Mouse (Mus musculus) left cerebral cortex, adult 9 months (tissue): Measurements from ENCODE around the gene March6.

ENCODE experiments used
- DNase-seq, 2 experiments: peaks; one replicate each; pipeline ENCODE4 v3.0.0; 2022; ENCODE audit warnings: low spot score in 2 of 2

Gene March6

GRCm38 (mm10) chr15:31454096-31454860 lies 76.6 kb downstream of the March6 start:
- no peak for DNase-seq

GRCm38 (mm10) chr15:31453098-31453916 lies 77.5 kb downstream of the March6 start, which contains the start of gene Ropn1l:
Gene Ropn1l (minus strand): TSS chr15:31453737.
- peak; percentile 66 to 89 for DNase-seq

GRCm38 (mm10) chr15:31452336-31453097 lies 78.3 kb downstream of the March6 start:
- DNase-seq = no peak

- DNase-seq = no peak
Measured at GRCm38 (mm10) chr15:31449772-31450171, 81.1 kb downstream of the March6 start.

GRCm38 (mm10) chr15:31447121-31447520 lies 83.7 kb downstream of the March6 start:
- peak in 1 of 2 experiments; percentile 73 for DNase-seq

- no peak for DNase-seq
Measured at GRCm38 (mm10) chr15:31442698-31443097, 88.2 kb downstream of the March6 start.

GRCm38 (mm10) chr15:31441996-31442395 lies 88.9 kb downstream of the March6 start:
- no peak for DNase-seq

DNA sequence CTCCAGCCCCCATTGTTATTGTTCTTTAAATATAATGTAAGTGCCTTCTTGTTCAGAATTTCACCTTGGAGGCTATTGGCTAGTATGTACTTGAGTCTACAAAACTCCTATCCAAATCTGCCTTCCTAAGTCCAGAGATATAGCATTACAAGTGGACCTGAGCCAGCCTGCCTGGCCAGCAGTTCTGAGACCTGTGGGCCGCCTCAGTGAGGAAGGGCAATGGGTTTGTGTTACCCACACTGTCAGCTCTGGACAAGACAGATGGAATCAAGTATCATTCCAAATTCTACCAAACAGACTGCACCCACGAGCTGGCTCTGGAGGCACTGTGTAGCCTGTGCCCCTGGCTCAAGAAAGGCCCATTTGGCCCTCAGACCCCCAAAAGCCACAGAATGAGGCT lies 94.0 kb downstream of the March6 start:
- DNase-seq = no peak

GRCm38 (mm10) chr15:31436083-31436482 lies 94.8 kb downstream of the March6 start:
- no peak for DNase-seq

DNA sequence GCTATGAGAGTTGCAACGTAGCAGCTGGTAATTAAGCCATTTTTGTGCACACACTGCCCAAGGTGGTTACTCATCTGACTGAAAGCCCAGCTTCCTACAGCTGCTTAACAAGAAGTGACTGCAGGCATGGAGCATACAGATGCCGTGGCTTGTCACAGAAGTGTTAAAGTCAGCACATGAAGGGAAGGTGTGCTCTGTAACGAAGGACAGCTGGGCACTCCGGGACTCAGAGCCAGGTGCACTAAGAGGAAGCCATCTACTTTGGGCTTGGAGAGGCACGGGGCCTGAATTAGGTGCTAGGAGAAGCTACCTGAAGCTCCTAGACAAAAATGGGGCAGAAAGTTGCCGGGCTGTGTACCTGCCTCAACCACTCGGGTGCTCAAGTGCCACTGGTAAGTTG lies 97.1 kb downstream of the March6 start:
- DNase-seq = no peak

GRCm38 (mm10) chr15:31431847-31432246 lies 99.0 kb downstream of the March6 start:
- DNase-seq = no peak

- no peak for DNase-seq
Measured at GRCm38 (mm10) chr15:31430014-31430413, 100.8 kb downstream of the March6 start.

GRCm38 (mm10) chr15:31429429-31429828 lies 101.4 kb downstream of the March6 start:
- no peak for DNase-seq

GRCm38 (mm10) chr15:31428571-31428970 lies 102.3 kb downstream of the March6 start:
- peak; percentile 59 to 88 for DNase-seq

DNA sequence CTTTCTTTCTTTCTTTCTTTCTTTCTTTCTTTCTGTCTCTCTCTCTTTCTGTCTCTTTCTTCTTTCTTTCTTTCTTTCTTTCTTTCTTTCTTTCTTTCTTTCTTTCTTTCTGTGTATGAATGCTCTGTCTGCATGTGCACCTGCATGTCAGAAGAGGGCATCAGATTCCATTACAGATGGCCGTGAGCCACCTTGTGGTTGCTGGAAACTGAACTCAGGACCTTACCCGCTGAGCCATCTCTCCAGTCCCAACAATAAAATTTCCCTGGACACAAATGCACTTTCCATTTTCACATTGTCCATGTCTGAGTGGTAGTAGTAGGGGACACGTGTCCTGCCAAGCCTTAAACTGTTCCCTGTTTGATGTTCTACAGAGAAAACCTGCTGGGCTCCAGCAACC lies 103.5 kb downstream of the March6 start:
- no peak for DNase-seq

DNA sequence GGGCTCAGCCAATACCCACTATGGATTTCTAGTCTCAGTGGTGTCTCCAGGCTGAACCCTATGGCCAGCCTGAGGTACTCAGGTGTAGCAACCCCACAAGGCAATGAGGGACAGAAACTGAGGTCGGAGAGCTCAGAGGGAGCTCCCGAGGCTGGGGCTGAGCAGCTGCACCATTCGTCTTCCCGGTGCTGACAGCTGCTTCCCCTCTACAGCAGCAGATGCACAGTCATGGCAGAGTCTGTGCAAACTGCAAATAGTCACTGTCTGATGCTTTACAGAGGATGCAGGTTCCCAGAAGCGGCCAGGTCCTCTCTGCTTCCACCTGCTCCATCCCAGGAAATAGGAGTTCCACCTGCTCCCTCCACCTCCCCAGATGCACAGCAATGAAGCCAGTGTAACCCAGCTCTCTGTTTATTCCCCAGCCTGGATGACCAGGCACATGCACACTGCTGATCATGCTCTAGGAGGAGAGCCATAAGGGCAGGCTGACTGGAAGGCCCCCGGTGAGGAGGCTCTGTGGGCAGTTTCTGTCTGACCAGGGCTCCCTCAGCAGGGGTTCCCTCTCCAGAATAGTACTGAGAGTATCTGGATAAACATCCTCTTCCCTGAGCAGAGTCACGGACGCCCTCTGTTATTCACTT lies 104.7 kb downstream of the March6 start:
- peak in 1 of 2 experiments; percentile 47 for DNase-seq

DNA sequence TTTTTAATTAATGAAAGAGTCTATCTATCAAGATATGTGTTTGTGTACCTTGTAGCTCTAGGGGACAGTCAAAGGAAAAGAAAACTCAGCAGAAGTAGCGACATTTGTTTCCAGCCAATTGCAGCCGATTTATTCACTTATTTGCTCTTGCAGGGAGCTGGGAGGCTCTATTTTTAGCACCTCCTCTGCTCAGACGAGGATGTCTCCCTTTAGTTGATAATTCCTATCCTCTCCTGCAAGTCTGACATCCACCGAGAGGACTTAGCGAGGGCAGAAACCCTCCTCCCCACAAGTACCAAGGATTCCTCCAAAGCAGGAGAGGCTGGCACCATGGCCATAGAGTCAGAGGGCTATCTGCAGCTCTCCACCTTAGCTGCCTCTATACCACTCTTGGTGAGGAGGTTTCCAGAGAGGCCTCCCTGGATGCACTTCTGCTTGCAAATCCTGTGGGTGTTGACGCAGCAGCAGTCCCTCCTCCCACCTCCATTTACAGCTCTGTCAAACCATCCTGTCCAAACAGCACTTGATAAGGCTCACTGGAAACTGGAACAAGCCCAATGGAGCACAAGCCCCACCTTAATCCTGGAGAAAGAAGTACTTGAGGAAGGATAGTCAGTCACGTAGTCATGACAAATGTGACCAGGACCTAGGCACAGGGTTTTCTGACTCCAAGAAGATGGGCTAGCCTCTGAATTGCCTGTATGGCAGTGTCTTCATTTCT lies 108.0 kb downstream of the March6 start:
- peak; percentile 47 to 51 for DNase-seq

DNA sequence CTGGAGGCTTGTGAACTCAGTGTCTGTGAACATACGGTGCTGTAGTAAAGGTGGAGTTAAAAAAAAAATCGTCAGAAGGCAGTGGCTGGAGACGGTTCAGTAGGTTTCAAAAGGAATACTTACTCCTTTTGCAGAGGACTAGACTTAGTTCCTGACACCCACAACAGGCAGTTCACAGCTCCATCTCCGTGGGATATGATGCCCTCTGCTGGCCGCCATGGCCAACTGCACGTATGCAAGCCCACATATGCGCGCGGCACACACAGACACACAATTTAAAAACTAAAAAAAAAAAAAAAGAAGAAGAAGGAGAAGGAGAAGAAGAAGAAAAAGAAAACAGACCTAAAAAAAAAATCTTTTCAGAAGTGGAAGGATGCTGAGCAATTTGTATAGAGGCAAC lies 111.8 kb downstream of the March6 start:
- no peak for DNase-seq

- no peak for DNase-seq
Measured at GRCm38 (mm10) chr15:31418686-31419024, 112.2 kb downstream of the March6 start.

GRCm38 (mm10) chr15:31417796-31418685 lies 112.8 kb downstream of the March6 start:
- peak; percentile 60 to 82 for DNase-seq
